Mouse (Mus musculus) kidney, embryonic 15.5 days (tissue): ENCODE data around the gene Ppp1r8. TPM values are rescaled to one million over a fixed set of nuclear protein-coding genes. Genes with fewer than 3 reads are reported as not detected.
A peak's percentile ranks its signal among the peaks of the same experiment; 100 is the strongest.

Experiments
- ATAC-seq: fragments of 200-750 bp; cut with Nextera tagmentation; replicated peaks from 2 replicates; pipeline ENCODE4 v1.8.0; 2017; ENCODE audit warnings: moderate TSS enrichment; ENCODE audit not compliant: low FRiP score
- H3K27ac ChIP-seq: fragments of 300-500 bp; sonication (generic); 2 replicates; pipeline ENCODE4 v1.5.1; 2015; ENCODE audit warnings: mild to moderate bottlenecking, inconsistent platforms
- H3K27me3 ChIP-seq: fragments of 300-500 bp; sonication (generic); 2 replicates; pipeline ENCODE4 v1.6.1; 2015; ENCODE audit warnings: inconsistent platforms
- H3K36me3 ChIP-seq: fragments of 300-500 bp; sonication (generic); 2 replicates; pipeline ENCODE4 v1.6.1; 2015; ENCODE audit warnings: inconsistent platforms
- H3K4me1 ChIP-seq: fragments of 300-500 bp; sonication (generic); 2 replicates; pipeline ENCODE4 v1.6.1; 2015; ENCODE audit warnings: inconsistent platforms
- H3K4me2 ChIP-seq: fragments of 300-500 bp; sonication (generic); 2 replicates; pipeline ENCODE4 v1.6.1; 2015; ENCODE audit warnings: moderate library complexity, mild to moderate bottlenecking, inconsistent platforms
- H3K4me3 ChIP-seq: fragments of 300-500 bp; sonication (generic); replicated peaks from 2 replicates; pipeline ENCODE4 v1.5.1; 2015; ENCODE audit warnings: mild to moderate bottlenecking, inconsistent platforms
- H3K9ac ChIP-seq: fragments of 300-500 bp; sonication (generic); 2 replicates; pipeline ENCODE4 v1.6.1; 2015; ENCODE audit warnings: mild to moderate bottlenecking, inconsistent platforms
- H3K9me3 ChIP-seq: fragments of 300-500 bp; sonication (generic); replicated peaks from 2 replicates; pipeline ENCODE4 v1.6.1; 2016; ENCODE audit warnings: inconsistent platforms
- WGBS: fragments of 180-500 bp; shearing (Covaris S2); methylation state at CpG from one replicate; pipeline ENCODE4 v1.1.7; 2015; ENCODE audit warnings: mixed read lengths; 5-methylcytosine and 5-hydroxymethylcytosine counted together
- polyA plus RNA-seq: library from polyadenylated mRNA; unstranded; fragments of >200 nt; fragmentation: Nextera tagmentation; extraction: Ambion mirVana; gene quantifications from 2 replicates; pipeline ENCODE4 v1.2.1, GENCODE M21; 2015

The Ppp1r8 gene
- polyA plus RNA-seq, 1 experiment from 2014 or later, result 66.5 TPM

- ATAC-seq, result no peak
- Histone ChIP-seq H3K9ac (peak overlapping the region; percentile 87), H3K9me3 (no peaks in the 10 kb centered on the region), H3K4me2 (peak overlapping the region; percentile 70), H3K4me1 (peaks cover 14% of the 10 kb centered on the region), H3K27ac (peak overlapping the region; percentile 81), H3K36me3 (peaks cover 24% of the 10 kb centered on the region), H3K27me3 (no peaks in the 10 kb centered on the region), H3K4me3 (peak overlapping the region; percentile 82)
- WGBS, result 92% methylated on average over 1 of the region's 1 CpGs
Measured at GRCm38 (mm10) chr4:132843705-132844071, 719 bp upstream of the Ppp1r8 start.

- peak; percentile 63 for ATAC-seq
- under 1% methylated on average over 30 of the region's 30 CpGs for WGBS
- H3K4me2 ChIP-seq, result peak overlapping the region; percentile 70
- peaks cover 32% of the 10 kb centered on the region for H3K36me3 ChIP-seq
- H3K9ac ChIP-seq, result peak overlapping the region; percentile 87
- H3K4me3 ChIP-seq, result peak overlapping the region; percentile 82
- no peaks in the 10 kb centered on the region for H3K27me3 ChIP-seq
- H3K9me3 ChIP-seq, result no peaks in the 10 kb centered on the region
- peak overlapping the region; percentile 81 for H3K27ac ChIP-seq
- peaks cover 14% of the 10 kb centered on the region for H3K4me1 ChIP-seq
Measured at GRCm38 (mm10) chr4:132842281-132842906, 575 bp downstream of the Ppp1r8 start.

GRCm38 (mm10) chr4:132841493-132841892 is 1.5 kb downstream of the Ppp1r8 start:
- Histone ChIP-seq H3K27ac (no peak overlapping the region), H3K4me3 (peak overlapping the region; percentile 82), H3K4me1 (peaks cover 14% of the 10 kb centered on the region), H3K27me3 (no peaks in the 10 kb centered on the region), H3K9me3 (no peaks in the 10 kb centered on the region), H3K36me3 (peaks cover 41% of the 10 kb centered on the region), H3K4me2 (peak overlapping the region; percentile 70), H3K9ac (peak overlapping the region; percentile 87)
- WGBS, result 73% methylated on average over 3 of the region's 3 CpGs
- ATAC-seq, result no peak

GRCm38 (mm10) chr4:132823614-132824366 is 19.2 kb downstream of the Ppp1r8 start:
- no peaks in the 10 kb centered on the region for H3K4me1 ChIP-seq
- no peaks in the 10 kb centered on the region for H3K27me3 ChIP-seq
- H3K27ac ChIP-seq, result no peak overlapping the region
- no peak overlapping the region for H3K4me2 ChIP-seq
- no peak for ATAC-seq
- no peak overlapping the region for H3K4me3 ChIP-seq
- no peaks in the 10 kb centered on the region; the same call in 1 of the 2 replicates for H3K9me3 ChIP-seq
- WGBS, result 77% methylated on average over 8 of the region's 8 CpGs
- H3K36me3 ChIP-seq, result peaks cover 47% of the 10 kb centered on the region
- H3K9ac ChIP-seq, result no peak overlapping the region

- H3K27ac ChIP-seq, result no peak overlapping the region
- no peak for ATAC-seq
- H3K9me3 ChIP-seq, result no peaks in the 10 kb centered on the region; the same call in 1 of the 2 replicates
- no peak overlapping the region for H3K4me2 ChIP-seq
- no peak overlapping the region for H3K9ac ChIP-seq
- WGBS, result 55% methylated on average over 2 of the region's 2 CpGs
- no peaks in the 10 kb centered on the region for H3K27me3 ChIP-seq
- no peaks in the 10 kb centered on the region for H3K4me1 ChIP-seq
- no peak overlapping the region for H3K4me3 ChIP-seq
- H3K36me3 ChIP-seq, result 0 out of 2 replicates have a peak, but pooled peaks cover 2% of the 10 kb centered on the region
Measured at GRCm38 (mm10) chr4:132818442-132818841, 24.5 kb downstream of the Ppp1r8 start.

GRCm38 (mm10) chr4:132816855-132817254 is 26.1 kb downstream of the Ppp1r8 start:
- Histone ChIP-seq H3K36me3 (0 out of 2 replicates have a peak, but pooled peaks cover 2% of the 10 kb centered on the region), H3K27me3 (no peaks in the 10 kb centered on the region), H3K9me3 (no peaks in the 10 kb centered on the region; the same call in 1 of the 2 replicates), H3K4me2 (no peak overlapping the region), H3K4me3 (no peak overlapping the region), H3K9ac (no peak overlapping the region), H3K27ac (no peak overlapping the region), H3K4me1 (no peaks in the 10 kb centered on the region)
- no peak for ATAC-seq
- 65% methylated on average over 2 of the region's 2 CpGs for whole genome bisulfite sequencing

GRCm38 (mm10) chr4:132816404-132816803 is 26.6 kb downstream of the Ppp1r8 start:
- no peaks in the 10 kb centered on the region; the same call in 1 of the 2 replicates for H3K9me3 ChIP-seq
- no peak overlapping the region for H3K4me2 ChIP-seq
- ATAC-seq, result no peak
- H3K27me3 ChIP-seq, result no peaks in the 10 kb centered on the region
- H3K27ac ChIP-seq, result no peak overlapping the region
- no peak overlapping the region for H3K9ac ChIP-seq
- 0 out of 2 replicates have a peak, but pooled peaks cover 2% of the 10 kb centered on the region for H3K36me3 ChIP-seq
- 77% methylated on average over 7 of the region's 7 CpGs for WGBS
- H3K4me3 ChIP-seq, result no peak overlapping the region
- H3K4me1 ChIP-seq, result no peaks in the 10 kb centered on the region

GRCm38 (mm10) chr4:132809621-132810020 is 33.3 kb downstream of the Ppp1r8 start:
- H3K27me3 ChIP-seq, result no peaks in the 10 kb centered on the region
- no peak overlapping the region for H3K4me3 ChIP-seq
- no peak overlapping the region for H3K27ac ChIP-seq
- no peaks in the 10 kb centered on the region for H3K4me1 ChIP-seq
- 0 out of 2 replicates have a peak, but pooled peaks cover 3% of the 10 kb centered on the region for H3K9me3 ChIP-seq
- no peak for ATAC-seq
- no peak overlapping the region for H3K9ac ChIP-seq
- WGBS, result 93% methylated on average over 5 of the region's 5 CpGs
- no peaks in the 10 kb centered on the region for H3K36me3 ChIP-seq
- no peak overlapping the region for H3K4me2 ChIP-seq

- no peak overlapping the region for H3K4me2 ChIP-seq
- WGBS, result 76% methylated on average over 5 of the region's 5 CpGs
- H3K27ac ChIP-seq, result no peak overlapping the region
- H3K9me3 ChIP-seq, result 0 out of 2 replicates have a peak, but pooled peaks cover 3% of the 10 kb centered on the region
- no peak for ATAC-seq
- H3K4me3 ChIP-seq, result no peak overlapping the region
- no peaks in the 10 kb centered on the region for H3K27me3 ChIP-seq
- no peak overlapping the region for H3K9ac ChIP-seq
- H3K36me3 ChIP-seq, result no peaks in the 10 kb centered on the region
- no peaks in the 10 kb centered on the region for H3K4me1 ChIP-seq
Measured at GRCm38 (mm10) chr4:132807771-132808641, 35.0 kb downstream of the Ppp1r8 start.

GRCm38 (mm10) chr4:132806620-132807191 is 36.3 kb downstream of the Ppp1r8 start:
- Histone ChIP-seq H3K4me1 (no peaks in the 10 kb centered on the region), H3K9me3 (0 out of 2 replicates have a peak, but pooled peaks cover 3% of the 10 kb centered on the region), H3K4me3 (no peak overlapping the region), H3K4me2 (no peak overlapping the region), H3K9ac (no peak overlapping the region), H3K36me3 (no peaks in the 10 kb centered on the region), H3K27ac (no peak overlapping the region), H3K27me3 (no peaks in the 10 kb centered on the region)
- ATAC-seq, result no peak
- 85% methylated on average over 7 of the region's 7 CpGs for WGBS

- no peaks in the 10 kb centered on the region for H3K9me3 ChIP-seq
- H3K36me3 ChIP-seq, result no peaks in the 10 kb centered on the region
- ATAC-seq, result no peak
- no peak overlapping the region for H3K9ac ChIP-seq
- no peak overlapping the region for H3K27ac ChIP-seq
- H3K4me3 ChIP-seq, result no peak overlapping the region
- WGBS, result 84% methylated on average over 12 of the region's 12 CpGs
- H3K4me1 ChIP-seq, result no peaks in the 10 kb centered on the region
- no peak overlapping the region for H3K4me2 ChIP-seq
- no peaks in the 10 kb centered on the region for H3K27me3 ChIP-seq
Measured at GRCm38 (mm10) chr4:132805599-132806197, 37.3 kb downstream of the Ppp1r8 start.
